Mouse (Mus musculus): ENCODE results near the gene Elmo1. TPM values are rescaled to one million over a fixed set of nuclear protein-coding genes. Genes with fewer than 3 reads are reported as not detected.

Gene Elmo1
- total and polyA plus RNA-seq, 3 experiments: 5.2 to 7.6 TPM; not detected in 1

DNA sequence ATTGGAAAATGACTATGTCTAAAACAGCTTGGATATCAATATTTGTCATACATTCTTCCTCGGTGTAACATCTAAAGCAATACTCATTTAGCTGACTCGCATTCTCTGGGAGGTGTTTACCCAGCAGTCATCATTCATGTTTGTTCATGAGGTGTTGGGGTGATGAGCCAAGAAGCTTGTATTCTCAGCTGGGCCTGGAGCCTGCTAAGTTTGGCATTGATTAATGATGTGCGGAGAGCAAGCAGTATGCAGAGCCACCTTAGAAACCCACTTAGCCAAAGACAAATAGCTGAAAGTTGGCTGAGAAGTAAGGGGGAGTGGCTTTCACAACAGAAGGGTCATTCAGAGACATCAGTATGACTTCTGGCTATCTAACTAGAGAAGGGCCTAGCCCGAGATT, 459.6 kb downstream of the Elmo1 start:
- DNase-seq (ENCODE audit: low read depth, low spot score): no peak
- H3K4me3 ChIP-seq (ENCODE audit: control insufficient read depth in 1 of 2, insufficient read depth in 1 of 2, low read depth in 2 of 2, low read length in 2 of 2): no peak overlapping the region
- TF ChIP-seq ZKSCAN1 (IDR thresholded peaks at IDR 0.05; ENCODE audit: low read depth, low read length) (no peak), CHD1 (IDR thresholded peaks at IDR 0.05; ENCODE audit: low read depth, low read length) (no peak), GATA1 (IDR thresholded peaks at IDR 0.05; ENCODE audit: low read depth, low read length) (no peak)
- no peaks in the 10 kb centered on the region for H3K9me3 ChIP-seq (replicated peaks; ENCODE audit: insufficient read depth, low read length)
- no peak overlapping the region for H3K27ac ChIP-seq (ENCODE audit: control insufficient read depth, low read depth, low read length)
- H3K9ac ChIP-seq (ENCODE audit: control insufficient read depth, low read depth, low read length, poor library complexity, severe bottlenecking): no peak overlapping the region
- H3K36me3 ChIP-seq (ENCODE audit: control insufficient read depth in 1 of 2, insufficient read depth in 2 of 2, low read length in 2 of 2): no peaks in the 10 kb centered on the region
- no peaks in the 10 kb centered on the region for H3K79me2 ChIP-seq (ENCODE audit: control insufficient read depth, insufficient read depth, low read length, poor library complexity)
- H3K4me1 ChIP-seq (ENCODE audit: control insufficient read depth in 1 of 2, insufficient read depth in 2 of 2, low read length in 2 of 2): no peaks in the 10 kb centered on the region
- no peaks in the 10 kb centered on the region for H3K27me3 ChIP-seq (ENCODE audit: control insufficient read depth in 1 of 2, insufficient read depth in 2 of 2, low read length in 2 of 2)

DNA sequence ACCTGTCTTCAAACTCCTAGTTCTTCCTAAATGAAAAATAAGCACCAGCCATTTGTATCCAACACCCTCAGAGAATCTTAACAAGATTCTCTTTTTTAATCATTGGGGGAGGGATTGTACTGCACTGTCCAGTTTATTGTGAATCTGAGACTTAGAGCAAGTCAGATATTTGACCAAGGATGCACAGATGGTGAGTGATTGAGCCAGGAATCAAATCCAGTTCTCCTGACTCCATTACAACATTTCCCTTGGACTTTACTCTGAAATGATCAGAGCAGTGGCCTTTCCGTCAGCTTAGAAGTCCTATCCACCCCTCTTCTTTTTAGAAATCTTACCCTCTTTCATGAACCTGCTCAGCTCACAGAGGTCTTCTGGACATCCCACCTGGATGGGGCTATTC, 461.2 kb downstream of the Elmo1 start:
- H3K9me3 ChIP-seq (replicated peaks; ENCODE audit: insufficient read depth, low read length): no peaks in the 10 kb centered on the region
- no peak for TF ChIP-seq SMC3 (IDR thresholded peaks at IDR 0.05; ENCODE audit: low read depth, low read length)
- TF ChIP-seq POLR2A (IDR thresholded peaks at IDR 0.05; ENCODE audit: control insufficient read depth in 1 of 2, insufficient read depth in 1 of 2, low read depth in 1 of 2, low read length in 2 of 2, poor library complexity in 1 of 2): no peak
- no peak for TF ChIP-seq GABPA (IDR thresholded peaks at IDR 0.05; ENCODE audit: low read depth, low read length)
- TF ChIP-seq ZNF384 (IDR thresholded peaks at IDR 0.05; ENCODE audit: low read depth, low read length): no peak
- no peak for DNase-seq (ENCODE audit: low read depth, low spot score)
- no peak overlapping the region for H3K27ac ChIP-seq (ENCODE audit: control insufficient read depth, low read depth, low read length)
- H3K79me2 ChIP-seq (ENCODE audit: control insufficient read depth, insufficient read depth, low read length, poor library complexity): no peaks in the 10 kb centered on the region
- no peak overlapping the region for H3K4me3 ChIP-seq (ENCODE audit: control insufficient read depth in 1 of 2, insufficient read depth in 1 of 2, low read depth in 2 of 2, low read length in 2 of 2)
- H3K27me3 ChIP-seq (ENCODE audit: control insufficient read depth in 1 of 2, insufficient read depth in 2 of 2, low read length in 2 of 2): no peaks in the 10 kb centered on the region
- H3K4me1 ChIP-seq (ENCODE audit: control insufficient read depth in 1 of 2, insufficient read depth in 2 of 2, low read length in 2 of 2): no peaks in the 10 kb centered on the region
- no peaks in the 10 kb centered on the region for H3K36me3 ChIP-seq (ENCODE audit: control insufficient read depth in 1 of 2, insufficient read depth in 2 of 2, low read length in 2 of 2)
- H3K9ac ChIP-seq (ENCODE audit: control insufficient read depth, low read depth, low read length, poor library complexity, severe bottlenecking): no peak overlapping the region

DNA sequence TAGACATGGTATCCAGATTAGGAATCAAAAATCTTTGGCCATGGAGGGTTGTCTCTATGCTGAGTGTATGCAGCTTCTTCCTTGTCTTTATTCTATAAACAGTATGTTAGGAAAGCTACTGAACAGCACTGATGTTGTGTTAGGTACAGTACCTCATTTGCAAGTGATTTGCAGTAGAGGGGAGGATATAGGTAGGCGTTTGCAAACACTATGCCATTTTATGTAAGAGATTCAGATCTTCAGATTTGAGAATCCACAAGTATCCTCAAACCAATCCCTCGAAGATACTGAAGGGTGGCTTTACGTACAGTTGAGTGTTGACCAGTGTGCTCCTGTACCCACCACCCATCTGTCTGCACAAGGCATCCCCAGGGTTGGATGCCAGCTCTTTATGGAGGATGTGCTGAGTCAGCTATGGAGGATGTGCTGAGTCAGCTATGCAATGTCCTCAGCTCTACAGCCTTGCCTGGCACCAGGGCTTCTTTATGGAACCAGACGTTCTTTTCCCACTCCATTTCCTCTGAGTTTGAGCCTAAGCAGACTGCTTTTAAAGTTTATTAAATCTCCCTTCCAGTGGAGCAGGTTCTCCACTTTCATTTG, 465.6 kb downstream of the Elmo1 start:
- DNase-seq (ENCODE audit: low read depth, low spot score): no peak
- Histone ChIP-seq H3K36me3 (ENCODE audit: control insufficient read depth in 1 of 2, insufficient read depth in 2 of 2, low read length in 2 of 2) (no peaks in the 10 kb centered on the region), H3K27me3 (ENCODE audit: control insufficient read depth in 1 of 2, insufficient read depth in 2 of 2, low read length in 2 of 2) (no peaks in the 10 kb centered on the region), H3K79me2 (ENCODE audit: control insufficient read depth, insufficient read depth, low read length, poor library complexity) (no peaks in the 10 kb centered on the region), H3K27ac (ENCODE audit: control insufficient read depth, low read depth, low read length) (no peak overlapping the region), H3K9ac (ENCODE audit: control insufficient read depth, low read depth, low read length, poor library complexity, severe bottlenecking) (no peak overlapping the region), H3K4me1 (ENCODE audit: control insufficient read depth in 1 of 2, insufficient read depth in 2 of 2, low read length in 2 of 2) (no peaks in the 10 kb centered on the region), H3K9me3 (replicated peaks; ENCODE audit: insufficient read depth, low read length) (no peaks in the 10 kb centered on the region), H3K4me3 (ENCODE audit: control insufficient read depth in 1 of 2, insufficient read depth in 1 of 2, low read depth in 2 of 2, low read length in 2 of 2) (no peak overlapping the region)
- TF ChIP-seq MXI1 (IDR thresholded peaks at IDR 0.05; ENCODE audit: low read depth, low read length): no peak

DNA sequence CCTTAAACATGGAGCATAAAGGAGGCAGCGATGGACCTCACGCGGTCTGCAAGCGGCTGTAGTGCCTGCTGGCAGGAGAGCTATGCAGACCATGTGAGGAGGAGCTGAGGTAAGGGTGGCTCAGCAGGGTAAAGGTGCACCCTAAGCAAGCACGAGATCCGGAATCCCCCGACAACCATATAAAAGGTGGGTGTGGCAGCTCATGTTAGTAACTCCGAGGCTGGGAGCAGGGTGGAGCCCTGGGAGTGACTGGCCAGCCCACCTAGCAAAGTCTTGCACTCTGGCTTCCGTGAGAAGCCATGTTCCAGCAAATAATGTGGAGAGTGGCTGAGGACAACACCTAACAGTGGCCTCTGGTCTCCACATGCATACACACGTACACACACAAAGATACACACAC, 466.3 kb downstream of the Elmo1 start:
- TF ChIP-seq MAZ (IDR thresholded peaks at IDR 0.05; ENCODE audit: low read depth, low read length) (no peak), ELF1 (IDR thresholded peaks at IDR 0.05; ENCODE audit: low read depth, low read length) (no peak), ZKSCAN1 (IDR thresholded peaks at IDR 0.05; ENCODE audit: low read depth, low read length) (no peak)
- Histone ChIP-seq H3K27me3 (ENCODE audit: control insufficient read depth in 1 of 2, insufficient read depth in 2 of 2, low read length in 2 of 2) (no peaks in the 10 kb centered on the region), H3K9me3 (replicated peaks; ENCODE audit: insufficient read depth, low read length) (no peaks in the 10 kb centered on the region), H3K27ac (ENCODE audit: control insufficient read depth, low read depth, low read length) (no peak overlapping the region), H3K4me3 (ENCODE audit: control insufficient read depth in 1 of 2, insufficient read depth in 1 of 2, low read depth in 2 of 2, low read length in 2 of 2) (no peak overlapping the region), H3K9ac (ENCODE audit: control insufficient read depth, low read depth, low read length, poor library complexity, severe bottlenecking) (no peak overlapping the region), H3K36me3 (ENCODE audit: control insufficient read depth in 1 of 2, insufficient read depth in 2 of 2, low read length in 2 of 2) (no peaks in the 10 kb centered on the region), H3K79me2 (ENCODE audit: control insufficient read depth, insufficient read depth, low read length, poor library complexity) (no peaks in the 10 kb centered on the region), H3K4me1 (ENCODE audit: control insufficient read depth in 1 of 2, insufficient read depth in 2 of 2, low read length in 2 of 2) (no peaks in the 10 kb centered on the region)
- DNase-seq (ENCODE audit: low read depth, low spot score): no peak
